Mouse (Mus musculus) spleen, adult 12 weeks (tissue): ENCODE measurements around the gene Fitm2.
"Not testable (repeated sequence)": the region's sequence is repeated elsewhere in the genome, so short reads cannot be mapped to it uniquely, and the experiment has no call there.

Experiments used
- DNase-seq: peaks from one replicate; pipeline ENCODE4 v3.0.0; 2022; ENCODE audit warnings: low spot score

Fitm2 gene

GRCm38 (mm10) chr2:163463251-163463769, 9.1 kb downstream of the Fitm2 start:
- DNase-seq = no peak

GRCm38 (mm10) chr2:163462801-163463200, 9.6 kb downstream of the Fitm2 start:
- DNase-seq = no peak

- no peak for DNase-seq
These were observed 10.0 kb downstream of the Fitm2 start for GRCm38 (mm10) chr2:163462386-163462785.

- DNase-seq = not testable (repeated sequence)
These were observed 11.1 kb downstream of the Fitm2 start for GRCm38 (mm10) chr2:163461307-163461706.

- no peak for DNase-seq
These were observed 11.8 kb downstream of the Fitm2 start for GRCm38 (mm10) chr2:163460622-163461021.

GRCm38 (mm10) chr2:163459380-163459779, 13.0 kb downstream of the Fitm2 start:
- DNase-seq = no peak

GRCm38 (mm10) chr2:163458539-163459265, 13.7 kb downstream of the Fitm2 start:
- no peak for DNase-seq

GRCm38 (mm10) chr2:163453378-163453777, 19.1 kb downstream of the Fitm2 start:
- no peak for DNase-seq

- DNase-seq = no peak
These were observed 19.7 kb downstream of the Fitm2 start for GRCm38 (mm10) chr2:163452738-163453137.

GRCm38 (mm10) chr2:163450668-163451295, 21.6 kb downstream of the Fitm2 start:
- no peak for DNase-seq

GRCm38 (mm10) chr2:163449276-163449675, 23.2 kb downstream of the Fitm2 start:
- DNase-seq = no peak

- no peak for DNase-seq
These were observed 25.1 kb downstream of the Fitm2 start for GRCm38 (mm10) chr2:163447375-163447774.

- DNase-seq = no peak
These were observed 28.4 kb downstream of the Fitm2 start for GRCm38 (mm10) chr2:163444017-163444416.

- no peak for DNase-seq
These were observed 28.9 kb downstream of the Fitm2 start for GRCm38 (mm10) chr2:163443543-163443942.

- DNase-seq = no peak
These were observed 32.9 kb downstream of the Fitm2 start for GRCm38 (mm10) chr2:163439488-163439887.

- no peak for DNase-seq
These were observed 33.6 kb downstream of the Fitm2 start for GRCm38 (mm10) chr2:163438619-163439451.

- no peak for DNase-seq
These were observed 34.2 kb downstream of the Fitm2 start, which contains the start of gene Gdap1l1 for GRCm38 (mm10) chr2:163438246-163438618. TSS of gene Gdap1l1 (plus strand) at chr2:163438476.

- DNase-seq = no peak
These were observed 34.6 kb downstream of the Fitm2 start for GRCm38 (mm10) chr2:163437800-163438199.

- no peak for DNase-seq
These were observed 38.5 kb downstream of the Fitm2 start for GRCm38 (mm10) chr2:163433971-163434370.

- DNase-seq = no peak
These were observed 41.1 kb downstream of the Fitm2 start for GRCm38 (mm10) chr2:163431289-163431688.

GRCm38 (mm10) chr2:163428346-163429011, 44.0 kb downstream of the Fitm2 start:
- no peak for DNase-seq

GRCm38 (mm10) chr2:163424597-163424996, 47.8 kb downstream of the Fitm2 start, which contains the start of gene Oser1:
TSS of gene Oser1 (minus strand) at chr2:163424697.
- no peak for DNase-seq
